Mouse (Mus musculus): ENCODE measurements around the gene Wipf3.

Wipf3 gene

GRCm38 (mm10) chr6:54475926-54476667, 46.7 kb downstream of the Wipf3 start:
- DNase-seq (ENCODE audit: inconsistent ontology term): no peak

- no peak for DNase-seq (ENCODE audit: inconsistent ontology term)
These were observed 49.4 kb downstream of the Wipf3 start for GRCm38 (mm10) chr6:54478646-54479324.

GRCm38 (mm10) chr6:54481390-54482112, 52.1 kb downstream of the Wipf3 start:
- DNase-seq (ENCODE audit: inconsistent ontology term): no peak

DNA sequence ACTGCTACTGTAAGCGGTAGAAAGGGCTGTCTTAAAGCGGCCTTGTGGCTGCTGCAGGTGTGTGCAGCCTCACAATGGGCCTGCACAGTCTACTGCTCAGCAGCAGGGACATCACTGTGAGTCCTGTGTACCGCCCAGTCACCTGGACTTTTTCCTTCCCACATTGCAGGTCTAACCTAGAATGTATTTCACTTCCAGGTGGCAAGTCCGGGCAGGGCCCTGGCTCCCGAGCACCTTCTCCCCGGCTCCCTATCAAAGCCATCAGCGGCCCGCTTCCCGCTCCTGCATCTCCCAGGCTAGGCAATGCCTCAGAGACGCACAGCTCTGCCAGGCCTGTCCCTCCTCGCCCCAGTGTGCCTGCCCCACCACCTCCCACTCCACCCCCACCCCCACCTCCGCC, 55.6 kb downstream of the Wipf3 start:
- DNase-seq (ENCODE audit: inconsistent ontology term): no peak

- no peak for DNase-seq (ENCODE audit: inconsistent ontology term)
These were observed 56.1 kb downstream of the Wipf3 start for GRCm38 (mm10) chr6:54485435-54485901.

GRCm38 (mm10) chr6:54485973-54486569, 56.7 kb downstream of the Wipf3 start:
- no peak for DNase-seq (ENCODE audit: inconsistent ontology term)

GRCm38 (mm10) chr6:54491074-54491473, 61.7 kb downstream of the Wipf3 start:
- no peak for DNase-seq (ENCODE audit: inconsistent ontology term)

- no peak for DNase-seq (ENCODE audit: inconsistent ontology term)
These were observed 64.7 kb downstream of the Wipf3 start for GRCm38 (mm10) chr6:54494097-54494496.

- DNase-seq (ENCODE audit: inconsistent ontology term): no peak
These were observed 65.4 kb downstream of the Wipf3 start for GRCm38 (mm10) chr6:54494612-54495398.

GRCm38 (mm10) chr6:54496214-54496613, 66.8 kb downstream of the Wipf3 start:
- DNase-seq (ENCODE audit: inconsistent ontology term): no peak

- DNase-seq (ENCODE audit: inconsistent ontology term): no peak
These were observed 73.3 kb downstream of the Wipf3 start for GRCm38 (mm10) chr6:54502661-54503115.

GRCm38 (mm10) chr6:54506318-54506717, 76.9 kb downstream of the Wipf3 start:
- DNase-seq (ENCODE audit: inconsistent ontology term): no peak

- DNase-seq (ENCODE audit: inconsistent ontology term): peak; percentile 35
These were observed 77.6 kb downstream of the Wipf3 start for GRCm38 (mm10) chr6:54507002-54507401.

GRCm38 (mm10) chr6:54507808-54508207, 78.4 kb downstream of the Wipf3 start:
- no peak for DNase-seq (ENCODE audit: inconsistent ontology term)

GRCm38 (mm10) chr6:54508256-54508793, 78.9 kb downstream of the Wipf3 start:
- DNase-seq (ENCODE audit: inconsistent ontology term): no peak

GRCm38 (mm10) chr6:54509264-54509663, 79.9 kb downstream of the Wipf3 start:
- no peak for DNase-seq (ENCODE audit: inconsistent ontology term)

GRCm38 (mm10) chr6:54512256-54512655, 82.9 kb downstream of the Wipf3 start:
- DNase-seq (ENCODE audit: inconsistent ontology term): no peak

- no peak for DNase-seq (ENCODE audit: inconsistent ontology term)
These were observed 87.2 kb downstream of the Wipf3 start for GRCm38 (mm10) chr6:54516512-54517134.

GRCm38 (mm10) chr6:54518758-54519157, 89.4 kb downstream of the Wipf3 start:
- DNase-seq (ENCODE audit: inconsistent ontology term): no peak

DNA sequence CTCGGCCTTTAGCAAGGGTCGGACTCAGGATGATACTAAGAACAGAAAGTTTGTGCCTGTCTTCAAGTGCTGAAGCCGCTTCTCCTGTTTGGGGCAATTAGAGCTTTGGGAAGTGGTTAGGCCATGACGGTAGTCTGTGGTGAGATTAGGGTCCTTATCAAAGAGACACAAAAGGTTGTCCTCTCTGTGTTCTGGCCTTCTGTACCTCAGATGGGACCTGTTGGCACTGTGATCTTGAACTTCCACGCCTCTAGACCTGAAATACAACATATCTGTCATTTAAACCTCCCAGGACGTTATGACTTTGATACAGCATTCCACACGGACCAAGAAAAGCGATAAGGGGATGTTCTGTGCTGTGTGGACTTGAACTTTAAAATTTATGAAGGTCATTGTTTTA, 99.3 kb downstream of the Wipf3 start:
- DNase-seq (ENCODE audit: inconsistent ontology term): no peak
